Mouse (Mus musculus): ENCODE measurements at regions not wholly inside any gene's neighbourhood (a gene's known extent, or its start where the extent isn't known, plus 50 kb on each side); places are given as distances from the start of the nearest gene placed in this dataset.
A peak's percentile ranks its signal among the peaks of the same experiment; 100 is the strongest.

GRCm38 (mm10) chr8:87374044-87374443 lies 98.4 kb downstream of the Cbln1 start:
- Histone ChIP-seq H3K9me3 (ENCODE audit: low read length) (no peaks in the 10 kb centered on the region), H3K27me3 (ENCODE audit: insufficient read depth, low read length) (no peaks in the 10 kb centered on the region), H3K36me3 (ENCODE audit: insufficient read depth) (no peaks in the 10 kb centered on the region), H3K4me1 (ENCODE audit: insufficient read depth) (no peaks in the 10 kb centered on the region), H3K4me2 (ENCODE audit: low read depth) (no peak overlapping the region), H3K27ac (ENCODE audit: low read depth, low read length) (no peak overlapping the region), H3K9ac (no peak overlapping the region), H3K4me3 (ENCODE audit: low read depth, low read length) (no peak overlapping the region)
- ATAC-seq, result no peak
- WGBS, result 63% methylated on average over 6 of the region's 6 CpGs
- no peak for DNase-seq
- TF ChIP-seq CTCF (IDR thresholded peaks at IDR 0.05; ENCODE audit: low read depth), result no peak

GRCm38 (mm10) chr8:87373535-87373934 lies 98.9 kb downstream of the Cbln1 start:
- Histone ChIP-seq H3K4me1 (ENCODE audit: insufficient read depth) (no peaks in the 10 kb centered on the region), H3K9ac (no peak overlapping the region), H3K9me3 (ENCODE audit: low read length) (no peaks in the 10 kb centered on the region), H3K4me3 (ENCODE audit: low read depth, low read length) (no peak overlapping the region), H3K27ac (ENCODE audit: low read depth, low read length) (no peak overlapping the region), H3K27me3 (ENCODE audit: insufficient read depth, low read length) (no peaks in the 10 kb centered on the region; the same call in 1 of the 2 replicates), H3K36me3 (ENCODE audit: insufficient read depth) (no peaks in the 10 kb centered on the region), H3K4me2 (ENCODE audit: low read depth) (no peak overlapping the region)
- no peak for TF ChIP-seq CTCF (IDR thresholded peaks at IDR 0.05; ENCODE audit: low read depth)
- DNase-seq (no peak), ATAC-seq (no peak)
- WGBS, result 33% methylated on average over 6 of the region's 6 CpGs

GRCm38 (mm10) chr8:87372061-87372460 lies 100.3 kb downstream of the Cbln1 start:
- no peaks in the 10 kb centered on the region for H3K4me1 ChIP-seq (ENCODE audit: insufficient read depth)
- TF ChIP-seq CTCF (IDR thresholded peaks at IDR 0.05; ENCODE audit: low read depth), result no peak
- no peaks in the 10 kb centered on the region for H3K9me3 ChIP-seq (ENCODE audit: low read length)
- DNase-seq (no peak), ATAC-seq (no peak)
- no peak overlapping the region for H3K27ac ChIP-seq (ENCODE audit: low read depth, low read length)
- no peaks in the 10 kb centered on the region for H3K36me3 ChIP-seq (ENCODE audit: insufficient read depth)
- H3K4me3 ChIP-seq (ENCODE audit: low read depth, low read length), result no peak overlapping the region
- H3K27me3 ChIP-seq (ENCODE audit: insufficient read depth, low read length), result no peaks in the 10 kb centered on the region; the same call in 1 of the 2 replicates
- H3K9ac ChIP-seq, result no peak overlapping the region
- no peak overlapping the region for H3K4me2 ChIP-seq (ENCODE audit: low read depth)

GRCm38 (mm10) chr8:87370194-87370593 lies 102.2 kb downstream of the Cbln1 start:
- no peaks in the 10 kb centered on the region for H3K9me3 ChIP-seq (ENCODE audit: low read length)
- H3K4me3 ChIP-seq (ENCODE audit: low read depth, low read length), result no peak overlapping the region
- no peaks in the 10 kb centered on the region for H3K4me1 ChIP-seq (ENCODE audit: insufficient read depth)
- no peak overlapping the region for H3K9ac ChIP-seq
- no peaks in the 10 kb centered on the region for H3K36me3 ChIP-seq (ENCODE audit: insufficient read depth)
- 81% methylated on average over 3 of the region's 3 CpGs for WGBS
- H3K4me2 ChIP-seq (ENCODE audit: low read depth), result no peak overlapping the region
- DNase-seq (no peak), ATAC-seq (no peak)
- no peaks in the 10 kb centered on the region; the same call in 1 of the 2 replicates for H3K27me3 ChIP-seq (ENCODE audit: insufficient read depth, low read length)
- H3K27ac ChIP-seq (ENCODE audit: low read depth, low read length), result no peak overlapping the region
- no peak for TF ChIP-seq CTCF (IDR thresholded peaks at IDR 0.05; ENCODE audit: low read depth)

- no peak overlapping the region for H3K27ac ChIP-seq (ENCODE audit: low read depth, low read length)
- H3K36me3 ChIP-seq (ENCODE audit: insufficient read depth), result no peaks in the 10 kb centered on the region
- no peak for DNase-seq
- H3K4me3 ChIP-seq (ENCODE audit: low read depth, low read length), result no peak overlapping the region
- H3K9me3 ChIP-seq (ENCODE audit: low read length), result no peaks in the 10 kb centered on the region
- no peaks in the 10 kb centered on the region for H3K4me1 ChIP-seq (ENCODE audit: insufficient read depth)
- H3K9ac ChIP-seq, result no peak overlapping the region
- no peak overlapping the region for H3K4me2 ChIP-seq (ENCODE audit: low read depth)
- no peak for TF ChIP-seq CTCF (IDR thresholded peaks at IDR 0.05; ENCODE audit: low read depth)
- no peak for ATAC-seq
- 83% methylated on average over 4 of the region's 4 CpGs for WGBS
- no peaks in the 10 kb centered on the region for H3K27me3 ChIP-seq (ENCODE audit: insufficient read depth, low read length)
Observed at GRCm38 (mm10) chr8:87350471-87350870, 121.9 kb downstream of the Cbln1 start.

- no peak overlapping the region for H3K4me3 ChIP-seq (ENCODE audit: low read depth, low read length)
- TF ChIP-seq CTCF (IDR thresholded peaks at IDR 0.05; ENCODE audit: low read depth), result no peak
- H3K9me3 ChIP-seq (ENCODE audit: low read length), result no peaks in the 10 kb centered on the region
- H3K4me2 ChIP-seq (ENCODE audit: low read depth), result no peak overlapping the region
- no peak overlapping the region for H3K27ac ChIP-seq (ENCODE audit: low read depth, low read length)
- DNase-seq (no peak), ATAC-seq (peak; percentile 55)
- 37% methylated on average over 4 of the region's 4 CpGs for WGBS
- H3K27me3 ChIP-seq (ENCODE audit: insufficient read depth, low read length), result no peaks in the 10 kb centered on the region
- no peak overlapping the region for H3K9ac ChIP-seq
- H3K36me3 ChIP-seq (ENCODE audit: insufficient read depth), result no peaks in the 10 kb centered on the region
- H3K4me1 ChIP-seq (ENCODE audit: insufficient read depth), result no peaks in the 10 kb centered on the region
Observed at GRCm38 (mm10) chr8:87349781-87350181, 122.6 kb downstream of the Cbln1 start.

GRCm38 (mm10) chr8:87329371-87329770 lies 143.0 kb downstream of the Cbln1 start:
- Histone ChIP-seq H3K4me1 (ENCODE audit: insufficient read depth) (no peaks in the 10 kb centered on the region), H3K4me3 (ENCODE audit: low read depth, low read length) (no peak overlapping the region), H3K36me3 (ENCODE audit: insufficient read depth) (no peaks in the 10 kb centered on the region), H3K27me3 (ENCODE audit: insufficient read depth, low read length) (no peaks in the 10 kb centered on the region), H3K9ac (no peak overlapping the region), H3K9me3 (ENCODE audit: low read length) (no peaks in the 10 kb centered on the region), H3K27ac (ENCODE audit: low read depth, low read length) (no peak overlapping the region), H3K4me2 (ENCODE audit: low read depth) (no peak overlapping the region)
- DNase-seq (no peak), ATAC-seq (no peak)
- no peak for TF ChIP-seq CTCF (IDR thresholded peaks at IDR 0.05; ENCODE audit: low read depth)
- 86% methylated on average over 1 of the region's 1 CpGs for WGBS

- peak; percentile 51; the same call in 1 of the 2 replicates for ATAC-seq
- H3K36me3 ChIP-seq (ENCODE audit: insufficient read depth), result no peaks in the 10 kb centered on the region
- TF ChIP-seq CTCF (IDR thresholded peaks at IDR 0.05; ENCODE audit: low read depth), result no peak
- no peaks in the 10 kb centered on the region for H3K4me1 ChIP-seq (ENCODE audit: insufficient read depth)
- H3K4me3 ChIP-seq (ENCODE audit: low read depth, low read length), result no peak overlapping the region
- WGBS, result 50% methylated on average over 3 of the region's 3 CpGs
- no peaks in the 10 kb centered on the region for H3K27me3 ChIP-seq (ENCODE audit: insufficient read depth, low read length)
- peak; percentile 52 for DNase-seq
- H3K4me2 ChIP-seq (ENCODE audit: low read depth), result no peak overlapping the region
- no peak overlapping the region for H3K9ac ChIP-seq
- no peak overlapping the region for H3K27ac ChIP-seq (ENCODE audit: low read depth, low read length)
- H3K9me3 ChIP-seq (ENCODE audit: low read length), result no peaks in the 10 kb centered on the region
Observed at GRCm38 (mm10) chr8:87314570-87314969, 157.8 kb downstream of the Cbln1 start.
